Mouse (Mus musculus): ENCODE results near the gene Prdx5.

DNA sequence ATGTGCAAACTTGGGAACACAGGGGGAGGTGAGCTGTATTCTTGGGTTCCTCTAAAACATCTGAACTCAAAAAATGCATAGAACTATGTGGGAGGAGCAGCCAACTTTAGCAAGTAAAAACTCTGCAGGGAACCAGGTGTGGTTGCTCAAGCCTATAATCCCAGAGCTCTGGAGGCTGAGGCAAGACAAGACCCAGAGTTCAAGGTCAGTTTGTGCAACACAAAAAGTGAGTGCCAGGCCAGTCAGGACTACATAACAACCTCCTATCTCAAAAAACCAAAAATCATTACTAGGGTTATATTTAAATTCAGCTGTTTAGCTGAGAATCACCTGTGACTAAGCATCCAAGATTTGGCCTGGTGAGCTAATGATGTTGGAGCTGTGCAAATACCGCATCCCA lies 22.1 kb upstream of the Prdx5 start:
- no peak for TF ChIP-seq CTCF (conservative IDR thresholded peaks at IDR 0.05; ENCODE audit: insufficient read depth, insufficient read length, low read depth, low read length)
- no peak for TF ChIP-seq POLR2A (IDR thresholded peaks at IDR 0.05; ENCODE audit: low read depth, low read length)
